Mouse (Mus musculus) cerebellum, adult 9-10 months (tissue): ENCODE data around the gene Slc22a21.

Source experiments
- DNase-seq: peaks from one replicate; pipeline ENCODE4 v3.0.0; 2022

The Slc22a21 gene

DNA sequence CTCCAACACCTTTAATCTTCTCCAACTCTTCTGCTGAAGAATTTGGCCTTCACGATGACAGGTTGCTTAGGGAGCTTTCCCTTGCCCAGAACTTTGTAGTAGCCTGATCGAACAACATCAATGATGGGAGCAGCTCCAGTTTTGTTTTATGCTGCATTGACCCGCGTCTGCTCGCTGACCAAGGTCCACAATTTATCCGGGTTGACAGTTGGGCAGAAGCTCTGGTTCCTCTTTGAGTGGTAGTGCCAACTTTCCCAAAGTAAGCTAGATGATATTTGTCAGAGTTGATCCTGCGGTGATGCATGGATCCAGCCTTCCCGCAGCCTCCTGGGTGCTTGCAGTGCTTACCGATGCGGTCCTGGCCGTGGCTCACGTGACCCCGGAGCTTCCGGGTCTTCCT lies 77.4 kb downstream of the Slc22a21 start:
- no peak for DNase-seq

DNA sequence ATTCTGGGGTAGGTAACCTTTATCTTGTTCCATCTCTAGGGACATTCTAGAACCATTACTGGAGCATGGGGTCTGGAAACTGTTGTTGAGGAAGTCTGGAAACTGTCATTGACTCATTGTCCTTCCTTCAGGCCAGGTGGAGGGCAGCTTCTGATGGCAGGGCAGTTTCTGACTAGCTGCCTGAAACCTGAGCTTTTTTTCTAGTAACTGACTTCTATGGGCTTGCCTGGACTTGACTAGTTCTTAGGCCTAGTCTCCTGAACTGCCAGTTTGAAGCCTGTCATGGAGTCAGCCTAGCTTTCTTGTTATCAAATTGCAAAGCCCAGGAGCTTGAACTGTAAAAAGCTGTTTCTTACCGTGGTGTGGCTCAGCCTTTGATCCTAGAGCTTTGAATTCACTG lies 79.1 kb downstream of the Slc22a21 start:
- no peak for DNase-seq

DNA sequence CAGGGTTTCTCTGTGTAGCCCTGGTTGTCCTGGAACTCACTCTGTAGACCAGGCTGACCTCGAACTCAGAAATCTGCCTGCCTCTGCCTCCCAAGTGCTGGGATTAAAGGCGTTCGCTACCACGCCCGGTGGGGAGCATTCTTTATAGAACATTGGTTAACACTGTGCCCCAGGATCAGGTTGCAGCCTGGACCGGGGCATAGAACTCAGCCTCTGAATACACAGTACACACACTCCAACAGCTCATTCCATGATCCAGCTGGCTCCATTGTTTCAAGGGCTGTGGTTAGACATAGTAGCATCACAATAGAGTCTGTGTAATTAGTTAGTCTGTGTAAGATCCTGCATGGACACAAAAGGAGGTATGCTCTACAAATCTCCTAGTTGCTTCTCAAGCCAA lies 80.2 kb downstream of the Slc22a21 start:
- no peak for DNase-seq
